ENCODE assay signal across 13 mouse cellular contexts in genomic region chr12:86999283-86999820, GRCm38 (mm10). TPM values are rescaled to one million over a fixed set of nuclear protein-coding genes. Genes with fewer than 3 reads are reported as not detected.
DNase-seq lines count a peak whose midpoint lies in the region; ATAC-seq and TF ChIP-seq lines count a peak whose summit lies in the region.
"Had no signal": no experiment of that assay in that cellular context is flagged by ENCODE, and none has a peak within 500 bp of the region (broad histone marks: within the 10 kb centered on the region; RNA-seq: fewer than 3 reads in every experiment).

No protein-coding gene starts in this region.

- ATAC-seq in heart, embryonic 12.5 days (ENCODE audit: insufficient number of reproducible peaks, low FRiP score): no peak
- peak; percentile 70 for ATAC-seq in heart, embryonic 15.5 days (replicated peaks; ENCODE audit: insufficient number of reproducible peaks, insufficient read depth, low FRiP score, low read depth)
- ATAC-seq in forebrain, embryonic 13.5 days: no peak
- ATAC-seq: intestine, embryonic 16.5 days had no signal

- peak; percentile 55; the same call in 1 of the 2 replicates for TF ChIP-seq POLR2A in heart, adult 2 months (IDR thresholded peaks at IDR 0.05; ENCODE audit: insufficient read depth, low read depth, low read length)
- TF ChIP-seq POLR2A in CH12.LX (IDR thresholded peaks at IDR 0.05; ENCODE audit: low read depth, low read length): no peak

- peak; percentile 53 to 75 for DNase-seq in heart, adult 2 months
- DNase-seq in CH12.LX (ENCODE audit: extremely low read depth) (no peak), NIH3T3 (ENCODE audit: low read depth) (peak; percentile 67)
- DNase-seq in embryonic facial prominence, embryonic 10.5 days (ENCODE audit: low spot score): no peak
- no peak for DNase-seq in thymus, postnatal 4 days

- H3K4me1 ChIP-seq in heart, adult 2 months (ENCODE audit: control insufficient read depth, insufficient read depth, low read length): no peaks in the 10 kb centered on the region
- H3K4me1 ChIP-seq in heart, embryonic 12.5 days (replicated peaks): peaks cover 14% of the 10 kb centered on the region
- H3K4me1 ChIP-seq in CH12.LX (ENCODE audit: control insufficient read depth in 1 of 2, insufficient read depth in 2 of 2): no peaks in the 10 kb centered on the region; a peak in 1 of 4 replicates
- peaks cover 12% of the 10 kb centered on the region for H3K4me1 ChIP-seq in heart, embryonic 15.5 days (replicated peaks)
- H3K4me1 ChIP-seq in embryonic facial prominence, embryonic 10.5 days: peaks cover 12% of the 10 kb centered on the region; the same call in 1 of the 2 replicates
- H3K4me1 ChIP-seq in forebrain, embryonic 13.5 days: peaks cover 8% of the 10 kb centered on the region

- TF ChIP-seq RAD21 in CH12.LX (IDR thresholded peaks at IDR 0.05; ENCODE audit: low read depth, low read length): peak; percentile 15

- no peak overlapping the region for H3K9ac ChIP-seq in heart, adult 2 months (ENCODE audit: low read depth, low read length)
- no peak overlapping the region for H3K9ac ChIP-seq in heart, embryonic 12.5 days
- no peak overlapping the region for H3K9ac ChIP-seq in CH12.LX (ENCODE audit: insufficient read depth, low read depth)
- H3K9ac ChIP-seq in heart, embryonic 15.5 days: no peak overlapping the region
- H3K9ac ChIP-seq in forebrain, embryonic 13.5 days: no peak overlapping the region
- H3K9ac ChIP-seq: neural tube, embryonic 15.5 days had no signal

- no peaks in the 10 kb centered on the region for H3K79me2 ChIP-seq in heart, adult 2 months (replicated peaks; ENCODE audit: control insufficient read depth, insufficient read depth, low read length)
- no peaks in the 10 kb centered on the region for H3K79me2 ChIP-seq in CH12.LX (replicated peaks; ENCODE audit: control insufficient read depth, extremely low read depth, insufficient read depth, poor library complexity, severe bottlenecking)

- H3K9me3 ChIP-seq in heart, embryonic 12.5 days (replicated peaks): no peaks in the 10 kb centered on the region
- H3K9me3 ChIP-seq in CH12.LX (replicated peaks; ENCODE audit: low read length): peaks cover 4% of the 10 kb centered on the region
- no peaks in the 10 kb centered on the region for H3K9me3 ChIP-seq in heart, embryonic 15.5 days (replicated peaks)
- no peaks in the 10 kb centered on the region for H3K9me3 ChIP-seq in embryonic facial prominence, embryonic 10.5 days
- 0 out of 2 replicates have a peak, but pooled peaks cover 3% of the 10 kb centered on the region for H3K9me3 ChIP-seq in forebrain, embryonic 13.5 days (replicated peaks)
- H3K9me3 ChIP-seq: forebrain, embryonic 10.5 days; neural tube, embryonic 15.5 days had no signal

- intact Hi-C loops in heart, adult 2 months (cut with DNase I): loop anchor here (2.0 kb wide), 1 partner anchor 31 kb away; no protein-coding TSS in a partner anchor

- TF ChIP-seq CTCF in heart, adult 2 months (IDR thresholded peaks at IDR 0.05): peak; percentile 69
- TF ChIP-seq CTCF in CH12.LX (conservative IDR thresholded peaks at IDR 0.05 in 1 of 2, IDR thresholded peaks at IDR 0.05 in 1 of 2; ENCODE audit: low read depth in 2 of 2, low read length in 2 of 2): peak in 1 of 2 experiments; percentile 49; a peak in 2 of 4 replicates

- in situ Hi-C loops in CH12.LX (cut with MboI; ENCODE audit: low pct_ligation_motif_present, low pct_unique_long_range_greater_than_20kb, low sequenced_read_pairs): no loop called here

- TF ChIP-seq EP300 in heart, adult 2 months (IDR thresholded peaks at IDR 0.05; ENCODE audit: insufficient read depth, low read depth, low read length): peak; percentile 94
- no peak for TF ChIP-seq EP300 in CH12.LX (IDR thresholded peaks at IDR 0.05; ENCODE audit: low read length)

- dilution Hi-C loops in CH12.LX (cut with MboI; ENCODE audit: extremely low pct_ligation_motif_present, extremely low pct_unique_long_range_greater_than_20kb, low sequenced_read_pairs): no loop called here

- H3K4me2 ChIP-seq in heart, embryonic 12.5 days: no peak overlapping the region
- no peak overlapping the region for H3K4me2 ChIP-seq in CH12.LX (ENCODE audit: insufficient read depth, low read depth, poor library complexity, severe bottlenecking)
- H3K4me2 ChIP-seq in heart, embryonic 15.5 days: no peak overlapping the region; the same call in 1 of the 2 replicates
- H3K4me2 ChIP-seq in forebrain, embryonic 13.5 days: no peak overlapping the region
- H3K4me2 ChIP-seq: neural tube, embryonic 15.5 days had no signal

- H3K27ac ChIP-seq in heart, adult 2 months: peak overlapping the region; percentile 80
- no peak overlapping the region for H3K27ac ChIP-seq in heart, embryonic 12.5 days (ENCODE audit: poor library complexity, severe bottlenecking)
- H3K27ac ChIP-seq in CH12.LX (ENCODE audit: insufficient read depth, low read depth): no peak overlapping the region
- peak overlapping the region; percentile 76 for H3K27ac ChIP-seq in heart, embryonic 15.5 days
- no peak overlapping the region for H3K27ac ChIP-seq in embryonic facial prominence, embryonic 10.5 days (replicated peaks)
- H3K27ac ChIP-seq in forebrain, embryonic 13.5 days: no peak overlapping the region
- H3K27ac ChIP-seq: forebrain, embryonic 10.5 days; macrophage; neural tube, embryonic 15.5 days had no signal

- H3K36me3 ChIP-seq in heart, adult 2 months (ENCODE audit: control insufficient read depth, insufficient read depth, low read length): no peaks in the 10 kb centered on the region
- no peaks in the 10 kb centered on the region for H3K36me3 ChIP-seq in heart, embryonic 12.5 days
- H3K36me3 ChIP-seq in CH12.LX (replicated peaks in 1 of 2; ENCODE audit: control insufficient read depth in 1 of 2, insufficient read depth in 1 of 2, low read length in 1 of 2): no peaks in the 10 kb centered on the region
- no peaks in the 10 kb centered on the region for H3K36me3 ChIP-seq in heart, embryonic 15.5 days
- H3K36me3 ChIP-seq in embryonic facial prominence, embryonic 10.5 days (replicated peaks): no peaks in the 10 kb centered on the region
- H3K36me3 ChIP-seq in forebrain, embryonic 13.5 days (ENCODE audit: poor library complexity, severe bottlenecking): no peaks in the 10 kb centered on the region
- H3K36me3 ChIP-seq: forebrain, embryonic 10.5 days; neural tube, embryonic 15.5 days had no signal

- H3K4me3 ChIP-seq in heart, adult 2 months: no peak overlapping the region
- H3K4me3 ChIP-seq in heart, embryonic 12.5 days: no peak overlapping the region
- no peak overlapping the region for H3K4me3 ChIP-seq in CH12.LX (replicated peaks in 1 of 3; ENCODE audit: low read depth in 2 of 3, low read length in 2 of 3, poor library complexity in 1 of 3)
- H3K4me3 ChIP-seq in heart, embryonic 15.5 days: no peak overlapping the region
- no peak overlapping the region for H3K4me3 ChIP-seq in embryonic facial prominence, embryonic 10.5 days
- no peak overlapping the region for H3K4me3 ChIP-seq in forebrain, embryonic 13.5 days
- H3K4me3 ChIP-seq: forebrain, embryonic 10.5 days; neural tube, embryonic 15.5 days had no signal

- H3K27me3 ChIP-seq in heart, adult 2 months (ENCODE audit: control insufficient read depth, insufficient read depth, low read length): no peaks in the 10 kb centered on the region
- 0 out of 2 replicates have a peak, but pooled peaks cover 3% of the 10 kb centered on the region for H3K27me3 ChIP-seq in heart, embryonic 12.5 days (replicated peaks)
- peaks cover 73% of the 10 kb centered on the region for H3K27me3 ChIP-seq in CH12.LX (replicated peaks)
- H3K27me3 ChIP-seq in heart, embryonic 15.5 days: peaks cover 10% of the 10 kb centered on the region; the same call in 1 of the 2 replicates
- no peaks in the 10 kb centered on the region for H3K27me3 ChIP-seq in embryonic facial prominence, embryonic 10.5 days (replicated peaks; ENCODE audit: low read depth, poor library complexity, severe bottlenecking)
- H3K27me3 ChIP-seq in forebrain, embryonic 13.5 days: 0 out of 2 replicates have a peak, but pooled peaks cover 4% of the 10 kb centered on the region
- H3K27me3 ChIP-seq: neural tube, embryonic 15.5 days had no signal

- 33% methylated on average over 10 of the region's 10 CpGs for WGBS in heart, adult 2 months
- WGBS in heart, embryonic 12.5 days: 53% methylated on average over 10 of the region's 10 CpGs
- WGBS in heart, embryonic 15.5 days: 40% methylated on average over 10 of the region's 10 CpGs
- 77% methylated on average over 10 of the region's 10 CpGs for WGBS in embryonic facial prominence, embryonic 10.5 days
- 78% methylated on average over 10 of the region's 10 CpGs for WGBS in forebrain, embryonic 13.5 days

RNA-seq across cellular contexts. Expression of gene Zdhhc22, which starts 9.1 kb away (rescaled TPM):
- total RNA-seq in heart, adult 2 months (2021): not detected
- not detected in 2 replicates for polyA plus RNA-seq in heart, adult 2 months (2012; rRNA removed)
- not detected in 2 replicates for polyA plus RNA-seq in heart, embryonic 12.5 days (2016; fragmentation: Nextera tagmentation; extraction: Ambion mirVana)
- total RNA-seq in CH12.LX (2012; rRNA removed) (not detected in 2 replicates), CH12.LX (2014; rRNA removed) (not detected in 2 replicates)
- not detected in 2 replicates for polyA plus RNA-seq in CH12.LX (2012; ENCODE audit: insufficient read length, low read depth)
- polyA plus RNA-seq in heart, embryonic 15.5 days (2015; fragmentation: Nextera tagmentation; extraction: Ambion mirVana): 0.06 TPM in 1 of 2 replicates, not detected in the other
- polyA plus RNA-seq in embryonic facial prominence, embryonic 10.5 days (2016; fragmentation: Nextera tagmentation; extraction: Ambion mirVana): 0.05 and 0.06 TPM in 2 replicates
- polyA plus RNA-seq in forebrain, embryonic 13.5 days (2015; fragmentation: Nextera tagmentation; extraction: Ambion mirVana): 2.3 and 2.7 TPM in 2 replicates
- total RNA-seq: common myeloid progenitor, adult 5-6 weeks had no signal
- polyA plus RNA-seq: forebrain, embryonic 10.5 days; macrophage had no signal

RNA-seq across cellular contexts. Expression of gene Tmem63c, which starts 21.8 kb away (rescaled TPM):
- total RNA-seq in heart, adult 2 months (2021): under 1 TPM; 0.08 to 0.09 TPM
- 0.14 and 0.38 TPM in 2 replicates for polyA plus RNA-seq in heart, adult 2 months (2012; rRNA removed)
- not detected in 2 replicates for polyA plus RNA-seq in heart, embryonic 12.5 days (2016; fragmentation: Nextera tagmentation; extraction: Ambion mirVana)
- total RNA-seq in CH12.LX (2012; rRNA removed) (0.04 and 0.08 TPM in 2 replicates), CH12.LX (2014; rRNA removed) (0.11 and 0.23 TPM in 2 replicates)
- 0.34 and 0.53 TPM in 2 replicates for polyA plus RNA-seq in CH12.LX (2012; ENCODE audit: insufficient read length, low read depth)
- polyA plus RNA-seq in heart, embryonic 15.5 days (2015; fragmentation: Nextera tagmentation; extraction: Ambion mirVana): 0.05 and 0.10 TPM in 2 replicates
- 0.13 and 0.25 TPM in 2 replicates for polyA plus RNA-seq in embryonic facial prominence, embryonic 10.5 days (2016; fragmentation: Nextera tagmentation; extraction: Ambion mirVana)
- polyA plus RNA-seq in forebrain, embryonic 13.5 days (2015; fragmentation: Nextera tagmentation; extraction: Ambion mirVana): 1.6 and 2.2 TPM in 2 replicates
- total RNA-seq: common myeloid progenitor, adult 5-6 weeks had no signal
- polyA plus RNA-seq: macrophage had no signal

RNA-seq across cellular contexts. Expression of gene Cipc, which starts 52.5 kb away (rescaled TPM):
- 10 to 100 TPM; 43.8 to 45.1 TPM for total RNA-seq in heart, adult 2 months (2021)
- polyA plus RNA-seq in heart, adult 2 months (2012; rRNA removed): 34.1 and 39.6 TPM in 2 replicates
- polyA plus RNA-seq in heart, embryonic 12.5 days (2016; fragmentation: Nextera tagmentation; extraction: Ambion mirVana): 28.9 and 29.3 TPM in 2 replicates
- total RNA-seq in CH12.LX (2012; rRNA removed): 18.7 and 19.6 TPM in 2 replicates
- 15.7 and 16.7 TPM in 2 replicates for total RNA-seq in CH12.LX (2014; rRNA removed)
- 17.5 and 20.5 TPM in 2 replicates for polyA plus RNA-seq in CH12.LX (2012; ENCODE audit: insufficient read length, low read depth)
- polyA plus RNA-seq in heart, embryonic 15.5 days (2015; fragmentation: Nextera tagmentation; extraction: Ambion mirVana): 18.7 and 23.4 TPM in 2 replicates
- 35.1 and 37.1 TPM in 2 replicates for polyA plus RNA-seq in embryonic facial prominence, embryonic 10.5 days (2016; fragmentation: Nextera tagmentation; extraction: Ambion mirVana)
- polyA plus RNA-seq in forebrain, embryonic 13.5 days (2015; fragmentation: Nextera tagmentation; extraction: Ambion mirVana): 46.1 and 53.1 TPM in 2 replicates

Comparison
In these comparisons a context has a peak if more than half of its experiments do, and no peak if none do; other contexts are left out.
1. H3K27ac ChIP-seq: peak in heart, adult 2 months (single experiment) and heart, embryonic 15.5 days (single experiment); none in heart, embryonic 12.5 days (single experiment), CH12.LX (single experiment), embryonic facial prominence, embryonic 10.5 days (single experiment) and forebrain, embryonic 13.5 days (single experiment).
2. DNase-seq: peak in heart, adult 2 months (2 of 2) and NIH3T3 (single experiment); none in CH12.LX (single experiment), embryonic facial prominence, embryonic 10.5 days (single experiment) and thymus, postnatal 4 days (single experiment).